Mouse (Mus musculus) bone marrow macrophage, adult 2 months (primary cell): Measurements from ENCODE around the gene Snrpa.

Source experiments
- CTCF ChIP-seq: IDR thresholded peaks from 2 replicates; pipeline ENCODE4 v1.5.1; 2012; ENCODE audit warnings: low read depth, mild to moderate bottlenecking, low read length, moderate library complexity
- POLR2A ChIP-seq: IDR thresholded peaks from 2 replicates; pipeline ENCODE4 v1.6.1; 2012; ENCODE audit warnings: mild to moderate bottlenecking, low read depth, low read length, borderline replicate concordance

- TF ChIP-seq POLR2A = no peak
- TF ChIP-seq CTCF = no peak
These were observed 39.7 kb upstream of the Snrpa start for GRCm38 (mm10) chr7:27235726-27236125.
